Mouse (Mus musculus): ENCODE measurements around the gene Nkx2-5.

Nkx2-5 gene

DNA sequence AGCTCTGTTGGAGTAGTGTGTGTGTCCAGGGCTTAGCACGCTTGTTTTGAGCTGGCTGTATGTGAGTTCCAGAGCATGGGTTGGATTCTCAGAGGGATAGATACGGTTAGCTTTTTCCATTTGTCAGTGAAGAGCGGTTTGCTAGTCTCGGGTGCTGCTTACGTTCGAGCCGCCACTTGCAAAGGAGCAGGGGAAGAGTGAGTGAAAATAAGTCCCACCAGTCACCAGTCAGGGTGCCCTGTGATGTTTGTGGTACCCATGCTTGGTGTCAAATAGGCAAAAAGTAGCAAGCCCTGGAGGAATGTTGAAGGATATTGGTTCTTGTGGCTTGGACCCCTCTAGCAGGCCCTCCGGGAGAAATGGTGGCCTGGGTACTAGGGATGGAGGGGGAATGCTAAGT lies 55.8 kb downstream of the Nkx2-5 start:
- no peak for DNase-seq (ENCODE audit: low spot score)
